Mouse (Mus musculus) thymus, adult 2 months (tissue): ENCODE results near the gene Rnf128. TPM values are rescaled to one million over a fixed set of nuclear protein-coding genes. Genes with fewer than 3 reads are reported as not detected.

ENCODE experiments used
- DNase-seq: peaks from one replicate; pipeline ENCODE4 v3.0.0; 2021
- H3K27ac ChIP-seq: fragments of 200-500 bp; 2 replicates; pipeline ENCODE4 v1.5.1; 2012; ENCODE audit warnings: low read length, control low read depth; ENCODE audit not compliant: control insufficient read depth, insufficient read depth
- H3K27me3 ChIP-seq: fragments of 200-500 bp; 2 replicates; pipeline ENCODE4 v1.6.1; 2012; ENCODE audit warnings: mild to moderate bottlenecking, low read length, moderate library complexity, mixed read lengths; ENCODE audit not compliant: control insufficient read depth, insufficient read depth
- H3K36me3 ChIP-seq: fragments of 200-500 bp; 2 replicates; pipeline ENCODE4 v1.6.1; 2012; ENCODE audit warnings: mild to moderate bottlenecking, low read length, moderate library complexity; ENCODE audit not compliant: control insufficient read depth, insufficient read depth
- H3K4me1 ChIP-seq: fragments of 200-500 bp; replicated peaks from 2 replicates; pipeline ENCODE4 v1.6.1; 2012; ENCODE audit warnings: low read length; ENCODE audit not compliant: control insufficient read depth, insufficient read depth
- H3K4me3 ChIP-seq: fragments of 200-500 bp; 2 replicates; pipeline ENCODE4 v1.5.1; 2012; ENCODE audit warnings: mild to moderate bottlenecking, low read length, control low read depth, moderate library complexity; ENCODE audit not compliant: control insufficient read depth, insufficient read depth
- CTCF ChIP-seq: fragments of 200-500 bp; IDR thresholded peaks from 2 replicates; pipeline ENCODE4 v1.5.1; 2012; ENCODE audit warnings: mild to moderate bottlenecking, control low read depth, low read length, moderate library complexity, borderline replicate concordance; ENCODE audit not compliant: control insufficient read depth, poor library complexity, insufficient read depth; ENCODE audit errors: extremely low read depth
- POLR2A ChIP-seq: fragments of 200-500 bp; IDR thresholded peaks from 2 replicates; pipeline ENCODE4 v1.6.1; 2012; ENCODE audit warnings: mild to moderate bottlenecking, low read length, control low read depth, moderate library complexity; ENCODE audit not compliant: control insufficient read depth, poor library complexity, insufficient read depth; ENCODE audit errors: extremely low read depth
- WGBS: fragments of 180-500 bp; shearing (Covaris S2); methylation state at CpG from one replicate; pipeline ENCODE4 v1.1.7; 2018; 5-methylcytosine and 5-hydroxymethylcytosine counted together
- polyA plus RNA-seq: library from polyadenylated mRNA; depleted of rRNA; stranded (reverse); fragments of >200 nt; gene quantifications from 2 replicates; pipeline ENCODE4 v1.2.3, GENCODE M21; 2012; rRNA removed

Gene Rnf128
- polyA plus RNA-seq: 4.0 and 4.1 TPM in 2 replicates

GRCm38 (mm10) chrX:139562925-139563461 is at the start of gene Rnf128:
Gene Rnf128, plus strand, starts transcription at chrX:139563316.
- H3K4me1 ChIP-seq: no peaks in the 10 kb centered on the region
- no peak within 1 kb of the TSS for H3K27ac ChIP-seq
- TF ChIP-seq POLR2A: no peak
- TF ChIP-seq CTCF: no peak
- DNase-seq: no peak
- 93% methylated on average over 8 of the region's 8 CpGs for WGBS
- no peaks in the 10 kb centered on the region for H3K27me3 ChIP-seq
- H3K4me3 ChIP-seq: no peak within 1 kb of the TSS
- H3K36me3 ChIP-seq: no peaks in the 10 kb centered on the region

- no peaks in the 10 kb centered on the region for H3K4me1 ChIP-seq
- H3K36me3 ChIP-seq: no peaks in the 10 kb centered on the region
- H3K27ac ChIP-seq: no peak overlapping the region
- no peaks in the 10 kb centered on the region for H3K27me3 ChIP-seq
- 92% methylated on average over 2 of the region's 2 CpGs for WGBS
- DNase-seq: no peak
- H3K4me3 ChIP-seq: no peak overlapping the region
- TF ChIP-seq CTCF (no peak), POLR2A (no peak)
Observed at GRCm38 (mm10) chrX:139516156-139516555, 47.0 kb upstream of the Rnf128 start.

GRCm38 (mm10) chrX:139519251-139519650 is 43.9 kb upstream of the Rnf128 start:
- TF ChIP-seq CTCF (no peak), POLR2A (no peak)
- H3K27ac ChIP-seq: no peak overlapping the region

GRCm38 (mm10) chrX:139524303-139525091 is 38.6 kb upstream of the Rnf128 start:
- Histone ChIP-seq H3K4me1 (no peaks in the 10 kb centered on the region), H3K4me3 (no peak overlapping the region), H3K27me3 (no peaks in the 10 kb centered on the region), H3K27ac (no peak overlapping the region), H3K36me3 (no peaks in the 10 kb centered on the region)
- DNase-seq: no peak
- WGBS: 78% methylated on average over 5 of the region's 5 CpGs
- TF ChIP-seq POLR2A: no peak
- TF ChIP-seq CTCF: no peak

More at GRCm38 (mm10) chrX:139519251-139519650, 43.9 kb upstream of the Rnf128 start:
- Histone ChIP-seq H3K4me3 (no peak overlapping the region), H3K36me3 (no peaks in the 10 kb centered on the region), H3K27me3 (no peaks in the 10 kb centered on the region), H3K4me1 (no peaks in the 10 kb centered on the region)
- WGBS: 46% methylated on average over 2 of the region's 2 CpGs
- no peak for DNase-seq

- DNase-seq: no peak
- Histone ChIP-seq H3K27ac (no peak overlapping the region), H3K4me1 (no peaks in the 10 kb centered on the region), H3K27me3 (no peaks in the 10 kb centered on the region), H3K4me3 (no peak overlapping the region), H3K36me3 (no peaks in the 10 kb centered on the region)
- TF ChIP-seq CTCF: no peak
- TF ChIP-seq POLR2A: no peak
- 90% methylated on average over 2 of the region's 2 CpGs for WGBS
Observed at GRCm38 (mm10) chrX:139525724-139526123, 37.4 kb upstream of the Rnf128 start.

GRCm38 (mm10) chrX:139526984-139527383 is 36.1 kb upstream of the Rnf128 start:
- DNase-seq: no peak
- Histone ChIP-seq H3K27me3 (no peaks in the 10 kb centered on the region), H3K36me3 (no peaks in the 10 kb centered on the region), H3K4me1 (no peaks in the 10 kb centered on the region), H3K4me3 (no peak overlapping the region), H3K27ac (no peak overlapping the region)
- WGBS: 89% methylated on average over 4 of the region's 4 CpGs
- TF ChIP-seq POLR2A (no peak), CTCF (no peak)
